Mouse (Mus musculus): ENCODE data around the gene Mrpl30. TPM values are rescaled to one million over a fixed set of nuclear protein-coding genes. Genes with fewer than 3 reads are reported as not detected.

Gene Mrpl30
- polyA plus RNA-seq (2015; fragmentation: Illumina TruSeq; extraction: RNeasy Lipid Tissue Mini Kit (QIAGEN cat#74804); ENCODE audit: insufficient read depth, low read depth, low replicate concordance), result 55.1 TPM

GRCm38 (mm10) chr1:37890025-37890652, at the start of gene Mrpl30, which contains the start of gene Mitd1:
Mrpl30 (plus strand) TSS chr1:37890477.
Mitd1 (minus strand) TSS chr1:37890411.

GRCm38 (mm10) chr1:37866286-37866685, 24.0 kb upstream of the Mrpl30 start, which contains the start of gene Tsga10:
Tsga10 (minus strand) TSS chr1:37866429.

GRCm38 (mm10) chr1:37871704-37872103, 18.6 kb upstream of the Mrpl30 start, which contains the start of gene Lipt1:
Lipt1 (plus strand) TSS chr1:37871738.

GRCm38 (mm10) chr1:37916393-37916792, 26.1 kb downstream of the Mrpl30 start, which contains the start of gene Lyg2:
Lyg2 (minus strand) TSS chr1:37916493.

Other genes with a start within 250 kb of the Mrpl30 start
- 17.2 TPM for gene 2010300C02Rik, start 170.4 kb upstream of the Mrpl30 start, polyA plus RNA-seq (2015; fragmentation: Illumina TruSeq; extraction: RNeasy Lipid Tissue Mini Kit (QIAGEN cat#74804); ENCODE audit: insufficient read depth, low read depth, low replicate concordance)
- 1.7 TPM for gene Tsga10, start 24.0 kb upstream of the Mrpl30 start, polyA plus RNA-seq (2015; fragmentation: Illumina TruSeq; extraction: RNeasy Lipid Tissue Mini Kit (QIAGEN cat#74804); ENCODE audit: insufficient read depth, low read depth, low replicate concordance)
- 1.9 TPM for gene Lipt1, start 18.7 kb upstream of the Mrpl30 start, polyA plus RNA-seq (2015; fragmentation: Illumina TruSeq; extraction: RNeasy Lipid Tissue Mini Kit (QIAGEN cat#74804); ENCODE audit: insufficient read depth, low read depth, low replicate concordance)
- 7.2 TPM for gene Mitd1, start 66 bp upstream of the Mrpl30 start, polyA plus RNA-seq (2015; fragmentation: Illumina TruSeq; extraction: RNeasy Lipid Tissue Mini Kit (QIAGEN cat#74804); ENCODE audit: insufficient read depth, low read depth, low replicate concordance)
- gene Lyg2, start 26.0 kb downstream of the Mrpl30 start, polyA plus RNA-seq (2015; fragmentation: Illumina TruSeq; extraction: RNeasy Lipid Tissue Mini Kit (QIAGEN cat#74804); ENCODE audit: insufficient read depth, low read depth, low replicate concordance), result not detected
- gene Lyg1, start 67.3 kb downstream of the Mrpl30 start, polyA plus RNA-seq (2015; fragmentation: Illumina TruSeq; extraction: RNeasy Lipid Tissue Mini Kit (QIAGEN cat#74804); ENCODE audit: insufficient read depth, low read depth, low replicate concordance), result not detected
- 11.8 TPM for gene Txndc9, start 107.4 kb downstream of the Mrpl30 start, polyA plus RNA-seq (2015; fragmentation: Illumina TruSeq; extraction: RNeasy Lipid Tissue Mini Kit (QIAGEN cat#74804); ENCODE audit: insufficient read depth, low read depth, low replicate concordance)
- gene Eif5b, start 107.5 kb downstream of the Mrpl30 start, polyA plus RNA-seq (2015; fragmentation: Illumina TruSeq; extraction: RNeasy Lipid Tissue Mini Kit (QIAGEN cat#74804); ENCODE audit: insufficient read depth, low read depth, low replicate concordance), result 19.4 TPM
- 24.8 TPM for gene Rev1, start 239.3 kb downstream of the Mrpl30 start, polyA plus RNA-seq (2015; fragmentation: Illumina TruSeq; extraction: RNeasy Lipid Tissue Mini Kit (QIAGEN cat#74804); ENCODE audit: insufficient read depth, low read depth, low replicate concordance)